Mouse (Mus musculus) heart, embryonic 14.5 days (tissue): ENCODE data around the gene Morf4l2. TPM values are rescaled to one million over a fixed set of nuclear protein-coding genes. Genes with fewer than 3 reads are reported as not detected.

ENCODE experiments used
- ATAC-seq: fragments of 200-750 bp; cut with Nextera tagmentation; 2 replicates; pipeline ENCODE4 v1.8.0; 2017; ENCODE audit warnings: low read depth, moderate TSS enrichment; ENCODE audit not compliant: insufficient number of reproducible peaks, insufficient read depth, low FRiP score
- H3K27ac ChIP-seq, 2 experiments: fragments of 200-500 bp in 1 of 2; fragments of 300-500 bp in 1 of 2; sonication (generic) in 1 of 2; replicated peaks in 1 of 2; 2 replicates each; pipeline ENCODE4 v1.5.1; 2012 to 2014; ENCODE audit warnings: low read depth in 2 of 2, low read length in 2 of 2, control low read depth in 1 of 2, mild to moderate bottlenecking in 1 of 2, mixed read lengths in 1 of 2; ENCODE audit not compliant: control insufficient read depth in 1 of 2, insufficient read depth in 1 of 2
- H3K27me3 ChIP-seq: fragments of 300-500 bp; sonication (generic); 2 replicates; pipeline ENCODE4 v1.6.1; 2014; ENCODE audit warnings: mild to moderate bottlenecking, low read length, control low read depth; ENCODE audit not compliant: control insufficient read depth, insufficient read depth
- H3K36me3 ChIP-seq: fragments of 300-500 bp; sonication (generic); 2 replicates; pipeline ENCODE4 v1.6.1; 2014; ENCODE audit warnings: mild to moderate bottlenecking, control low read depth, low read length, mixed read lengths; ENCODE audit not compliant: control insufficient read depth, insufficient read depth
- H3K4me1 ChIP-seq, 2 experiments: fragments of 200-500 bp in 1 of 2; fragments of 300-500 bp in 1 of 2; sonication (generic) in 1 of 2; 2 replicates each; pipeline ENCODE4 v1.6.1; 2012 to 2014; ENCODE audit warnings: low read length in 2 of 2, control low read depth in 1 of 2, mixed read lengths in 1 of 2; ENCODE audit not compliant: control insufficient read depth in 2 of 2, insufficient read depth in 2 of 2
- H3K4me2 ChIP-seq: fragments of 300-500 bp; sonication (generic); 2 replicates; pipeline ENCODE4 v1.6.1; 2014; ENCODE audit warnings: mild to moderate bottlenecking, low read length
- H3K4me3 ChIP-seq, 2 experiments: fragments of 200-500 bp in 1 of 2; fragments of 300-500 bp in 1 of 2; sonication (generic) in 1 of 2; 2 replicates each; pipeline ENCODE4 v1.5.1; 2012 to 2014; ENCODE audit warnings: low read length in 2 of 2, mild to moderate bottlenecking in 2 of 2, control low read depth in 1 of 2, low read depth in 1 of 2, moderate library complexity in 1 of 2; ENCODE audit not compliant: control insufficient read depth in 1 of 2, insufficient read depth in 1 of 2
- H3K9ac ChIP-seq: fragments of 300-500 bp; sonication (generic); 2 replicates; pipeline ENCODE4 v1.6.1; 2014; ENCODE audit warnings: mild to moderate bottlenecking, low read length
- H3K9me3 ChIP-seq: fragments of 300-500 bp; sonication (generic); 2 replicates; pipeline ENCODE4 v1.6.1; 2016; ENCODE audit warnings: low read length, control low read depth; ENCODE audit not compliant: control insufficient read depth
- WGBS: fragments of 180-500 bp; shearing (Covaris S2); extraction: QIAGEN DNeasy Blood & Tissue Kit; methylation state at CpG from one replicate; pipeline ENCODE4 v1.1.7; 2014; 5-methylcytosine and 5-hydroxymethylcytosine counted together
- polyA plus RNA-seq: library from polyadenylated mRNA; unstranded; fragments of >200 nt; fragmentation: Nextera tagmentation; extraction: Ambion mirVana; gene quantifications from 2 replicates; pipeline ENCODE4 v1.2.1, GENCODE M21; 2014

Morf4l2 gene
- polyA plus RNA-seq, 1 experiment from 2014 or later = 341 TPM

DNA sequence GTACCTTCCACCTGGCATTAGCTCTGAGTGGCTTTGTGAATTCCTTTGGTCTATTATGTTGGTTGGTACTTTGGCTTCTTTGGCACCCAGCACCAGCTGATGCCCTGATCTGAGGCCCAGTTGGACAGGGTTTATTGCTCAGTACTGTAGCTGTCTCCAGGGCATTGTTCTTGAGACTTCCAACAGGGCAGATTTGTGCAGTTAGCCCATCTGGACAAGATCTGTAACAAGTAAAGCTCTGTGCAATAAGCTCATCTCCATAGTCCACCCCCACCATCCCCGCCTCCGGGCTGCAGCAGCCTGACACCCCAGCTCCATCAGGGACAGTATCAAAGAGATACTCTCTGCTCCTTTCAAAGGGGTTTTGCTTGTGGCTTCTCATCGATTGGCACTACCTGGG is 12.0 kb upstream of the Morf4l2 start:
- Histone ChIP-seq H3K9me3 (no peaks in the 10 kb centered on the region), H3K27ac (no peak overlapping the region), H3K9ac (no peak overlapping the region), H3K4me3 (no peak overlapping the region), H3K4me2 (no peak overlapping the region), H3K36me3 (peaks cover 31% of the 10 kb centered on the region; the same call in 1 of the 2 replicates), H3K4me1 (no peaks in the 10 kb centered on the region), H3K27me3 (no peaks in the 10 kb centered on the region)
- no peak for ATAC-seq
- WGBS = 82% methylated on average over 3 of the region's 3 CpGs

- Histone ChIP-seq H3K4me3 (no peak overlapping the region), H3K4me2 (no peak overlapping the region), H3K4me1 (no peaks in the 10 kb centered on the region), H3K9me3 (no peaks in the 10 kb centered on the region), H3K36me3 (peaks cover 14% of the 10 kb centered on the region; the same call in 1 of the 2 replicates), H3K27ac (no peak overlapping the region), H3K27me3 (no peaks in the 10 kb centered on the region), H3K9ac (no peak overlapping the region)
- 69% methylated on average over 4 of the region's 4 CpGs for WGBS
- no peak for ATAC-seq
Measured at GRCm38 (mm10) chrX:136749329-136749728, 5.8 kb upstream of the Morf4l2 start.

DNA sequence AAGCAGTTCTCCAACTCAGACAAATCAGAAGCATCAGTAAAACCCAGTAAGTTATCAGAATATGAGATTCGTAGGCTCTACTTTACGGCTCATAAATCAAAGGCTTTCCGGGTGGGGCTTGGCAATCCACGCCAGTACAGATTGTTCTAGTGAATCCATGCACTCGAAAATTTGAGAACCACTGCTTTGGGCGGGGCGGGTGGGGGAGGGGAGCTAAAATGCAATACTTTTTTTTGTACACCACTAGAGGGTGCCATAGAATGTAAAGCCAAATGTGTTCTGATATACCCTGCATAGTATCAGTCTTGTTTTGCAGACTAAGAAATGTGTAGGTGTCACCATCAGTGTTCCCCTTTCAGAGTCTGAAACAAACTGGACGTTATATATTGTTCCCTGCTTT is 1.2 kb upstream of the Morf4l2 start:
- no peak for ATAC-seq
- Histone ChIP-seq H3K27ac (no peak overlapping the region), H3K4me3 (no peak overlapping the region), H3K9ac (no peak overlapping the region), H3K27me3 (no peaks in the 10 kb centered on the region), H3K4me1 (no peaks in the 10 kb centered on the region), H3K4me2 (no peak overlapping the region), H3K9me3 (no peaks in the 10 kb centered on the region), H3K36me3 (peaks cover 11% of the 10 kb centered on the region; the same call in 1 of the 2 replicates)
- WGBS = 77% methylated on average over 8 of the region's 8 CpGs

DNA sequence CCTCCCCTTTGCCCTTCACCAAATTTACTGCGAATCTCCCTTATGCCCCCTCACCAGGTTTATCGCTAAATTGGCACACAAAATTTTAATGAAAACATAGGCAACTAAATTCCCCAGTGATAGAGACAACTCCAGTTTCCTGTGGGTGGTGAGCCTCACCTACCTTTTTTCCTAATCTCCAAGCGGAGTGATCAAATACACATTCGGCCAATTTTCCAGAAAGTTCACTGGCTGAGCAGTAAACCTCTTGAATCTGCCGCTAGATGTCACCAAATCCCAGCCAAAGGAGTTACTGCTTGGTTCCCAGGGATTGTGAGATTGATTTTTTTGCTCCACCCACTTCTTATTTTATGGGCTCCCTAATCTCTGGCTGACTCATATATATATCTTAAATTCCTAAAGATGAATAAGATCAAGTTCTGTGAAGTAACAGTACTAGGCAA is 808 bp downstream of the Morf4l2 start:
- WGBS = 39% methylated on average over 5 of the region's 5 CpGs
- peak overlapping the region; percentile 40 to 89 for H3K4me3 ChIP-seq
- H3K36me3 ChIP-seq = peaks cover 15% of the 10 kb centered on the region
- H3K9me3 ChIP-seq = no peaks in the 10 kb centered on the region
- H3K4me2 ChIP-seq = peak overlapping the region; percentile 66
- H3K4me1 ChIP-seq = peaks cover 2 to 3% of the 10 kb centered on the region in 2 experiments; a peak in 2 of 4 replicates
- no peak for ATAC-seq
- H3K27me3 ChIP-seq = no peaks in the 10 kb centered on the region
- H3K9ac ChIP-seq = peak overlapping the region; percentile 70
- H3K27ac ChIP-seq = peak overlapping the region; percentile 88 to 99

DNA sequence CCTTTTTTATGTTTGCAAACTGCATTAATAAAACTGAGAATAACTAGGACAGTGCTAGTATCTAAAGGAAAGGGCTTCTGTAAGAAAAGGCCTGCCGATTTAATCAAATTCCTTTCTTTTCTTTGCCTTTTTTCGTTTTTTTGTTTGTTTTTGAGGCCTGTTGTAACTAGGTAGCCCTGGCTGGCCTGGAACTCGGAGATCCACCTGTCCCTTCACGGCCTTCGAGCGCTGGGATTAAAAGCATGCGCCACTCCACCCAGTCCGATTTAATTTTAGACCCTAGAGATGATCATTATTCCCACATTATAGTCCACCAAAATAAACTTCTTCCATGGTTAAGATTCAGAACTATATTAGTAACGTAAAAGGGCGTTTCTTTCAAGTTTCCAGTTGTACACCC is 1.2 kb downstream of the Morf4l2 start:
- WGBS = 22% methylated on average over 10 of the region's 10 CpGs
- H3K9me3 ChIP-seq = no peaks in the 10 kb centered on the region
- peak overlapping the region; percentile 66 for H3K4me2 ChIP-seq
- peak overlapping the region; percentile 70 for H3K9ac ChIP-seq
- peak overlapping the region; percentile 40 to 89 for H3K4me3 ChIP-seq
- peaks cover 16% of the 10 kb centered on the region for H3K36me3 ChIP-seq
- peaks cover 2 to 3% of the 10 kb centered on the region in 2 experiments; a peak in 2 of 4 replicates for H3K4me1 ChIP-seq
- ATAC-seq = no peak
- H3K27me3 ChIP-seq = no peaks in the 10 kb centered on the region
- peak overlapping the region; percentile 88 to 99 for H3K27ac ChIP-seq

GRCm38 (mm10) chrX:136741651-136742201 is 1.8 kb downstream of the Morf4l2 start:
- ATAC-seq = peak; percentile 76
- Histone ChIP-seq H3K4me2 (peak overlapping the region; percentile 66), H3K36me3 (peaks cover 19% of the 10 kb centered on the region), H3K27me3 (no peaks in the 10 kb centered on the region), H3K4me1 (peaks cover 2 to 3% of the 10 kb centered on the region in 2 experiments; a peak in 2 of 4 replicates), H3K9me3 (no peaks in the 10 kb centered on the region), H3K9ac (peak overlapping the region; percentile 70), H3K4me3 (peak overlapping the region; percentile 40 to 89), H3K27ac (peak overlapping the region; percentile 88 to 99)
- 32% methylated on average over 43 of the region's 46 CpGs for WGBS

GRCm38 (mm10) chrX:136740791-136741650 is 2.5 kb downstream of the Morf4l2 start:
- Histone ChIP-seq H3K4me2 (peak overlapping the region; percentile 64), H3K4me3 (peak overlapping the region; percentile 64 to 89), H3K4me1 (peaks cover 2 to 3% of the 10 kb centered on the region in 2 experiments; a peak in 2 of 4 replicates), H3K36me3 (peaks cover 24% of the 10 kb centered on the region), H3K9me3 (no peaks in the 10 kb centered on the region), H3K27me3 (no peaks in the 10 kb centered on the region), H3K9ac (peak overlapping the region; percentile 82), H3K27ac (peak overlapping the region; percentile 88 to 93)
- WGBS = 24% methylated on average over 39 of the region's 39 CpGs
- ATAC-seq = peak; percentile 97
